Comparison of ENCODE assay signal across 23 mouse cellular contexts in genomic region chr15:96781560-96781959, GRCm38 (mm10).
A peak's percentile ranks its signal among the peaks of the same experiment; 100 is the strongest.
DNase-seq lines count a peak whose midpoint lies in the region; ATAC-seq and TF ChIP-seq lines count a peak whose summit lies in the region.
"Had no signal": no experiment of that assay in that cellular context is flagged by ENCODE, and none has a peak within 500 bp of the region (broad histone marks: within the 10 kb centered on the region; RNA-seq: fewer than 3 reads in every experiment).

No protein-coding gene starts in this region.

- no peaks in the 10 kb centered on the region for H3K27me3 ChIP-seq in heart, adult 2 months (ENCODE audit: control insufficient read depth, insufficient read depth, low read length)
- no peaks in the 10 kb centered on the region for H3K27me3 ChIP-seq in heart, embryonic 10.5 days (ENCODE audit: insufficient read depth, poor library complexity, severe bottlenecking)
- no peaks in the 10 kb centered on the region for H3K27me3 ChIP-seq in liver, postnatal 0 days (ENCODE audit: insufficient read depth, low read length)
- no peaks in the 10 kb centered on the region for H3K27me3 ChIP-seq in liver, embryonic 12.5 days (replicated peaks)
- H3K27me3 ChIP-seq in E14TG2a.4 (ENCODE audit: insufficient read depth, low read length) = no peaks in the 10 kb centered on the region
- H3K27me3 ChIP-seq: forebrain, embryonic 13.5 days; hindbrain, embryonic 15.5 days; intestine, embryonic 15.5 days; kidney, embryonic 15.5 days; midbrain, embryonic 12.5 days had no signal

- no peak for TF ChIP-seq POLR2A in heart, adult 2 months (IDR thresholded peaks at IDR 0.05; ENCODE audit: insufficient read depth, low read depth, low read length)

- H3K4me2 ChIP-seq in liver, postnatal 0 days (ENCODE audit: low read depth, low read length) = no peak overlapping the region
- H3K4me2 ChIP-seq in liver, embryonic 12.5 days = no peak overlapping the region
- H3K4me2 ChIP-seq: forebrain, embryonic 13.5 days; hindbrain, embryonic 15.5 days; intestine, embryonic 15.5 days; kidney, embryonic 15.5 days; lung, embryonic 14.5 days; midbrain, embryonic 12.5 days had no signal

- H3K36me3 ChIP-seq in heart, adult 2 months (ENCODE audit: control insufficient read depth, insufficient read depth, low read length) = peaks cover 3% of the 10 kb centered on the region
- no peaks in the 10 kb centered on the region for H3K36me3 ChIP-seq in heart, embryonic 10.5 days
- H3K36me3 ChIP-seq in liver, postnatal 0 days (replicated peaks; ENCODE audit: insufficient read depth, low read length) = no peaks in the 10 kb centered on the region
- no peaks in the 10 kb centered on the region for H3K36me3 ChIP-seq in liver, embryonic 12.5 days
- H3K36me3 ChIP-seq in E14TG2a.4 (ENCODE audit: insufficient read depth, low read length) = no peaks in the 10 kb centered on the region
- H3K36me3 ChIP-seq: embryonic facial prominence, embryonic 10.5 days; G1E; hindbrain, embryonic 15.5 days; intestine, embryonic 15.5 days; kidney, embryonic 15.5 days; midbrain, embryonic 12.5 days had no signal

- no peak for TF ChIP-seq EP300 in heart, adult 2 months (IDR thresholded peaks at IDR 0.05; ENCODE audit: insufficient read depth, low read depth, low read length)
- TF ChIP-seq EP300 in liver, postnatal 0 days (IDR thresholded peaks at IDR 0.05; ENCODE audit: low read depth) = no peak

- no peak overlapping the region for H3K27ac ChIP-seq in heart, adult 2 months
- no peak overlapping the region for H3K27ac ChIP-seq in heart, embryonic 10.5 days
- H3K27ac ChIP-seq in liver, postnatal 0 days (ENCODE audit: low read depth) = no peak overlapping the region
- no peak overlapping the region for H3K27ac ChIP-seq in liver, embryonic 12.5 days
- H3K27ac ChIP-seq: embryonic facial prominence, embryonic 10.5 days; forebrain, embryonic 13.5 days; hindbrain, embryonic 15.5 days; intestine, embryonic 15.5 days; kidney, embryonic 15.5 days; macrophage; midbrain, embryonic 12.5 days had no signal

- intact Hi-C loops in heart, adult 2 months (cut with DNase I) = no loop called here

- no peak overlapping the region for H3K4me3 ChIP-seq in heart, adult 2 months
- no peak overlapping the region for H3K4me3 ChIP-seq in heart, embryonic 10.5 days
- no peak overlapping the region for H3K4me3 ChIP-seq in liver, postnatal 0 days (ENCODE audit: low read depth, low read length)
- H3K4me3 ChIP-seq in liver, embryonic 12.5 days = no peak overlapping the region
- H3K4me3 ChIP-seq in E14TG2a.4 (replicated peaks; ENCODE audit: low read length) = no peak overlapping the region
- H3K4me3 ChIP-seq: embryonic facial prominence, embryonic 10.5 days; forebrain, embryonic 13.5 days; hindbrain, embryonic 15.5 days; intestine, embryonic 15.5 days; kidney, embryonic 15.5 days; midbrain, embryonic 12.5 days; myocyte had no signal

- no peaks in the 10 kb centered on the region for H3K9me3 ChIP-seq in heart, embryonic 10.5 days
- H3K9me3 ChIP-seq in liver, postnatal 0 days (ENCODE audit: low read length) = no peaks in the 10 kb centered on the region
- H3K9me3 ChIP-seq in liver, embryonic 12.5 days (replicated peaks) = no peaks in the 10 kb centered on the region
- H3K9me3 ChIP-seq in E14TG2a.4 (ENCODE audit: low read length) = no peaks in the 10 kb centered on the region
- H3K9me3 ChIP-seq: embryonic facial prominence, embryonic 10.5 days; forebrain, embryonic 13.5 days; hindbrain, embryonic 15.5 days; intestine, embryonic 15.5 days; kidney, embryonic 15.5 days; midbrain, embryonic 12.5 days had no signal

- WGBS in heart, adult 2 months = 88% methylated on average over 5 of the region's 5 CpGs
- 66% methylated on average over 5 of the region's 5 CpGs for WGBS in heart, embryonic 10.5 days
- 83% methylated on average over 5 of the region's 5 CpGs for WGBS in liver, postnatal 0 days (ENCODE audit: insufficient replicate concordance)
- 78% methylated on average over 5 of the region's 5 CpGs for WGBS in liver, embryonic 12.5 days (ENCODE audit: insufficient replicate concordance)

- no peak for ATAC-seq in liver, postnatal 0 days
- no peak for ATAC-seq in liver, embryonic 12.5 days
- ATAC-seq in megakaryocyte progenitor cell, adult 5-6 weeks (replicated peaks; ENCODE audit: poor library complexity) = peak; percentile 40; the same call in 1 of the 2 replicates
- ATAC-seq in erythroid progenitor cell, adult 5-6 weeks (replicated peaks; ENCODE audit: low FRiP score, poor library complexity, severe bottlenecking) = no peak
- ATAC-seq: forebrain, embryonic 13.5 days; intestine, embryonic 15.5 days had no signal

- H3K4me1 ChIP-seq in heart, adult 2 months (ENCODE audit: control insufficient read depth, insufficient read depth, low read length) = peaks cover 2% of the 10 kb centered on the region
- H3K4me1 ChIP-seq in heart, embryonic 10.5 days = peaks cover 18% of the 10 kb centered on the region
- peaks cover 13% of the 10 kb centered on the region for H3K4me1 ChIP-seq in liver, postnatal 0 days (ENCODE audit: insufficient read depth)
- peaks cover 15% of the 10 kb centered on the region for H3K4me1 ChIP-seq in liver, embryonic 12.5 days
- H3K4me1 ChIP-seq in E14TG2a.4 (replicated peaks; ENCODE audit: low read depth, low read length) = peaks cover 20% of the 10 kb centered on the region
- H3K4me1 ChIP-seq: embryonic facial prominence, embryonic 10.5 days; forebrain, embryonic 13.5 days; hindbrain, embryonic 15.5 days; intestine, embryonic 15.5 days; kidney, embryonic 15.5 days; midbrain, embryonic 12.5 days had no signal

- DNase-seq in heart, adult 2 months = no peak
- no peak for DNase-seq in heart, embryonic 10.5 days (ENCODE audit: low spot score)
- DNase-seq in liver, postnatal 0 days = no peak
- no peak for DNase-seq in urinary bladder, postnatal 36 days (ENCODE audit: low spot score in 2 of 2)
- DNase-seq: cerebellum, adult 8-10 months; gastrocnemius, postnatal 14 days; heart, postnatal 4 days; layer of hippocampus, postnatal 36 days; lung, embryonic 14.5 days; thymus, adult 18-20 months had no signal

- H3K79me2 ChIP-seq in heart, adult 2 months (replicated peaks; ENCODE audit: control insufficient read depth, insufficient read depth, low read length) = no peaks in the 10 kb centered on the region

- no peak overlapping the region for H3K9ac ChIP-seq in heart, adult 2 months (ENCODE audit: low read depth, low read length)
- no peak overlapping the region for H3K9ac ChIP-seq in liver, postnatal 0 days (replicated peaks)
- no peak overlapping the region for H3K9ac ChIP-seq in liver, embryonic 12.5 days
- H3K9ac ChIP-seq: forebrain, embryonic 13.5 days; hindbrain, embryonic 15.5 days; intestine, embryonic 15.5 days; kidney, embryonic 15.5 days; lung, embryonic 14.5 days; midbrain, embryonic 12.5 days had no signal

- peak; percentile 11; the same call in 1 of the 2 replicates for TF ChIP-seq CTCF in heart, adult 2 months (IDR thresholded peaks at IDR 0.05)
- peak; percentile 14; the same call in 1 of the 2 replicates for TF ChIP-seq CTCF in liver, postnatal 0 days (IDR thresholded peaks at IDR 0.05; ENCODE audit: low read depth)
- TF ChIP-seq CTCF in E14TG2a.4 (conservative IDR thresholded peaks at IDR 0.05; ENCODE audit: low read length) = peak; percentile 62

Comparison
In these comparisons a context has a peak if more than half of its experiments do, and no peak if none do; other contexts are left out.
1. CTCF ChIP-seq: peak in every context shown above with its lines; median percentile 62 in E14TG2a.4; 14 in liver, postnatal 0 days; 11 in heart, adult 2 months.